Mouse (Mus musculus) hindbrain, embryonic 11.5 days (tissue): ENCODE data around the gene Napsa. TPM values are rescaled to one million over a fixed set of nuclear protein-coding genes. Genes with fewer than 3 reads are reported as not detected.

ENCODE experiments used
- ATAC-seq: fragments of 200-750 bp; cut with Nextera tagmentation; 2 replicates; pipeline ENCODE4 v1.8.0; 2017; ENCODE audit warnings: mild to moderate bottlenecking, moderate TSS enrichment, moderate library complexity; ENCODE audit not compliant: low FRiP score
- DNase-seq: peaks from one replicate; pipeline ENCODE4 v3.0.0-alpha.2; 2015; ENCODE audit warnings: low spot score
- H3K27ac ChIP-seq: fragments of 300-500 bp; sonication (generic); 2 replicates; pipeline ENCODE4 v1.5.1; 2014; ENCODE audit warnings: mild to moderate bottlenecking, low read depth, low read length
- H3K27me3 ChIP-seq: fragments of 300-500 bp; sonication (generic); 2 replicates; pipeline ENCODE4 v1.6.1; 2014; ENCODE audit warnings: mild to moderate bottlenecking, low read length, moderate library complexity, mixed read lengths; ENCODE audit not compliant: control insufficient read depth, insufficient read depth
- H3K36me3 ChIP-seq: fragments of 300-500 bp; sonication (generic); 2 replicates; pipeline ENCODE4 v1.6.1; 2014; ENCODE audit warnings: mild to moderate bottlenecking, low read length, moderate library complexity, mixed read lengths; ENCODE audit not compliant: control insufficient read depth, insufficient read depth
- H3K4me1 ChIP-seq: fragments of 300-500 bp; sonication (generic); replicated peaks from 2 replicates; pipeline ENCODE4 v1.6.1; 2014; ENCODE audit warnings: low read length, mixed read lengths; ENCODE audit not compliant: control insufficient read depth, insufficient read depth
- H3K4me2 ChIP-seq: fragments of 300-500 bp; sonication (generic); replicated peaks from 2 replicates; pipeline ENCODE4 v1.6.1; 2014; ENCODE audit warnings: mild to moderate bottlenecking, low read depth, low read length
- H3K4me3 ChIP-seq: fragments of 300-500 bp; sonication (generic); 2 replicates; pipeline ENCODE4 v1.5.1; 2014; ENCODE audit warnings: low read depth, low read length
- H3K9ac ChIP-seq: fragments of 300-500 bp; sonication (generic); 2 replicates; pipeline ENCODE4 v1.6.1; 2014; ENCODE audit warnings: low read depth, low read length
- H3K9me3 ChIP-seq: fragments of 300-500 bp; sonication (generic); 2 replicates; pipeline ENCODE4 v1.6.1; 2016; ENCODE audit warnings: low read length; ENCODE audit not compliant: control insufficient read depth
- WGBS: fragments of 180-500 bp; shearing (Covaris S2); extraction: QIAGEN DNeasy Blood & Tissue Kit; methylation state at CpG from one replicate; pipeline ENCODE4 v1.1.7; 2014; 5-methylcytosine and 5-hydroxymethylcytosine counted together
- polyA plus RNA-seq: library from polyadenylated mRNA; unstranded; fragments of >200 nt; fragmentation: Nextera tagmentation; extraction: Ambion mirVana; gene quantifications from 2 replicates; pipeline ENCODE4 v1.2.1, GENCODE M21; 2014

Gene Napsa
- polyA plus RNA-seq, 1 experiment from 2014 or later: 0.28 TPM

DNA sequence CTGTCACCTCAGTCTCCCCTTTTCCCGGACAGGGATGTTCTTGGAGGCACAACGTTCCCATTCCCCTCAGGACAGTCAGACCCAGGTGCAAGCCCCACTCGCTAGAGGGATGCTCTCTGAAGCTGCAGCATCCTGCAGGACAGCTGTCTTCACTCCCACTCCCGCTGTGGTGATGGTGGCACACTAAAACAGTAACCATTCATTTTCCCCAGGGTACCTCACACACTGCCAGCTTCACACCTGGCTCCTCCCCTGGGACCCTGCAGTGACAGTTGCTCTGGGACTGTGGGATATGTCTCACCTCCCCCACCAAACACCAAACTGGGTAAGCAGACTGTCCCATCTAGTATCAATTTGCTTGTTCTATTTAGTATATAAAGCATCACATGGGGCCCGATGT is 24.5 kb upstream of the Napsa start:
- H3K4me2 ChIP-seq: peak overlapping the region; percentile 86
- H3K9me3 ChIP-seq: no peaks in the 10 kb centered on the region
- peaks cover 6% of the 10 kb centered on the region; the same call in 1 of the 2 replicates for H3K4me1 ChIP-seq
- peak overlapping the region; percentile 51 for H3K9ac ChIP-seq
- H3K27ac ChIP-seq: no peak overlapping the region
- no peak for ATAC-seq
- peaks cover 6% of the 10 kb centered on the region; the same call in 1 of the 2 replicates for H3K36me3 ChIP-seq
- DNase-seq: no peak
- H3K27me3 ChIP-seq: no peaks in the 10 kb centered on the region
- H3K4me3 ChIP-seq: peak overlapping the region; percentile 53
- 24% methylated on average over 5 of the region's 5 CpGs for WGBS

DNA sequence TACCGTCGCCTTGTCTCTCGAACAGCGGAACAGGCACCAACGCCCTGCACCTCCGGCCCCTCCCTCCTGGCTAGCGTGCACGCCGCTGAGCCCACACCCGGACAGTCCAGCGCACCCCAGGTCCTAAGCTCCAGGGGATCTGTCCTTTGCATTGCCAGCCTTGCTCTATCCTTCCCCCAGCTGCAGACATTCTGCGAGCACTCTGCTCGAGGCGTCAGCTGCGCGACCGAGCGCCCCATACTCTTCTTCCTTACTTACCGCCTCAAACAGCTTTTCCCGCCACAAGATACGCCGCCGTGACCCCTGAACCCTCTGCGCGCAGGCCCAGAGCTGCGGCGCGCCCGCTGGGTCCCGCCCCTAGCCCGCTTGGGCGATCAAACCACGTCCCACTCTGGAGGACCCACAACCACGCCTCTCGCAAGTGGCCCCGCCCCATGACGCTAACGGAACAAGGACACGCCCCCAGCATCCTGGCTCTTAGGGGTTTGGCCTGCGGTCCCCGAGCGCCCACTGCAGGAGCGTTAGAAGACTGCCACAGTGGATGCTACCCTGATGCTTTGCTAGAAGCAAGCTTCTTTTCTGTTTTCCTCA is 23.6 kb upstream of the Napsa start, which contains the start of gene Pold1:
Gene Pold1, minus strand, starts transcription at position 353 of the 591 bp plus-strand sequence.
- peak; percentile 100 for DNase-seq
- H3K9ac ChIP-seq: peak within 1 kb of the TSS; percentile 51
- peaks cover 6% of the 10 kb centered on the region; the same call in 1 of the 2 replicates for H3K36me3 ChIP-seq
- H3K27me3 ChIP-seq: no peaks in the 10 kb centered on the region
- ATAC-seq: peak; percentile 90
- H3K27ac ChIP-seq: peak within 1 kb of the TSS; percentile 31
- H3K4me2 ChIP-seq: peak within 1 kb of the TSS; percentile 86
- no peaks in the 10 kb centered on the region for H3K9me3 ChIP-seq
- peak within 1 kb of the TSS; percentile 53 for H3K4me3 ChIP-seq
- under 1% methylated on average over 43 of the region's 43 CpGs for WGBS
- H3K4me1 ChIP-seq: peaks cover 7% of the 10 kb centered on the region; the same call in 1 of the 2 replicates

DNA sequence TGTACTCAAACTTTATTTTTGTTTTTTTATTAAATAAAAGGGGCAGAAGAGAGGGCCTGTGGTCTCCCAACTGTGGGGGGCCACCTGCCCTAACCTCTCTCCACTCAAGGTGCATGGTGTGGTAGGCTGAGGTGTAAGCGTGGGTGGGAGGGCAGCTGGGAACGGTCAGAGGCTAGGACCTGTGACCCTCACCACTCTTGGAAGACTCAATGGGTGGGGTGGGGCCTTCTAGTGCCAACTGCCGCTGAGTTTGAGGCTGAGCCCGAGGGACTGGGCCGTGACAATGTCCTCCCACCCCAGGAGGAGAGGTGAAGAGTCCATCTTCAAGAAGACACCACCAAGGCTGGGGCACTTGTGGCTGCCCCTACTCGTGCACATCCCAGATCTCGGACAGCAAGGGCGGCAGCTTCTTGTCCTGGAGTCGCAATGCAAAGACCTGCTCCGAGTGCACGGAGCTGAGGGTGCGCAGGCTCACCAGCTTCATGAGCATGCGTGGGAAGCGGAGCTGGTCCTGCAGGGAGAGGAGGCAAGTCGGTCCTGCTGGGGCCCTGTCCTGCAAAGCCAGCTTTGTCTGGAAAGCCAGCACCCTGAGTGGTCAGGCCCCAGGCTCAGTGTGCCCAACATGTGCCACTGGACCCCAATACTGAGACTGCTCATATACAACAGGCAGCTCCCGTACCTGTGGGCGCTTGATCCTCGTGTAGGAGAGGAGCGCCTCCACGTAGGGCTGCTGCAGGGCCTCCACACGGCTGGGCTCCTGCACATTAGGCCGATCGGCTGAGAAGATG is 22.4 kb upstream of the Napsa start:
- Histone ChIP-seq H3K4me1 (peaks cover 7% of the 10 kb centered on the region; the same call in 1 of the 2 replicates), H3K27me3 (no peaks in the 10 kb centered on the region), H3K4me2 (no peak overlapping the region), H3K9ac (no peak overlapping the region), H3K9me3 (no peaks in the 10 kb centered on the region), H3K36me3 (peaks cover 6% of the 10 kb centered on the region; the same call in 1 of the 2 replicates), H3K27ac (no peak overlapping the region), H3K4me3 (no peak overlapping the region)
- DNase-seq (no peak), ATAC-seq (no peak)
- WGBS: 96% methylated on average over 23 of the region's 23 CpGs

DNA sequence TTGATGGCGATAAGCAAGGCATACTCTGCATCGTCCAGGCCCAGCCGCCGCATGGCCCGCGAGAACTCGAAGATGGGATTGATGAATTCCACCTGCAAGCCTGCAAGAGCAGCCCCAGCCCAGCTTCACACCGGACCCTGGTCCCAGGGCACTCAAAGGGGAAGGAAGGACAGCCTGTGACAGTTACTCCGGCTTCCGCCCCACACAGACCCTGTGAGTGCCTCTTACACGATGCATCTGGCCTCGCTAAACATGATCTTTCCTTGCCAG is 21.8 kb upstream of the Napsa start:
- no peaks in the 10 kb centered on the region for H3K27me3 ChIP-seq
- H3K4me2 ChIP-seq: no peak overlapping the region
- ATAC-seq (no peak), DNase-seq (no peak)
- H3K4me1 ChIP-seq: peaks cover 7% of the 10 kb centered on the region; the same call in 1 of the 2 replicates
- no peak overlapping the region for H3K4me3 ChIP-seq
- no peak overlapping the region for H3K9ac ChIP-seq
- H3K27ac ChIP-seq: no peak overlapping the region
- 96% methylated on average over 12 of the region's 12 CpGs for WGBS
- no peaks in the 10 kb centered on the region for H3K9me3 ChIP-seq
- H3K36me3 ChIP-seq: peaks cover 6% of the 10 kb centered on the region; the same call in 1 of the 2 replicates

DNA sequence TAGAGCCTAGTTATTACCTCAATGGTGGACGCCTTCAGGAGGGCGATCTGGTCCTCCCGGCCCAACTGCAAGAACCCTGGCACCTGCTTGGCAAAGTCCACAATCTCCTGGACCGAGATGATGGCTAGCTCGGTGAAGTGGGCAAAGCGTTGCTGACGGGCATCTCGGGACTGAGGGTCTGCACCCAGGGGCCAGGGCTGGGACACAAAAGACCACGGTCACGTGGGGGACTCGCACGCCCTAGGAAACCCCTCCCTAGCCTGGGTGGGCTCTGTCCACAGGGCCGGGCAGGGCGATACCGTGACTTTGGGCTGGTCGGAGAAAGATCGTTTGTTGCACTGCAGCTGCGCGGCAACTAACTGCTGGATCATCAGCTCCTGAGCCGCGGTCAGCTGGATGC is 20.9 kb upstream of the Napsa start:
- ATAC-seq: no peak
- 95% methylated on average over 21 of the region's 21 CpGs for WGBS
- H3K4me1 ChIP-seq: peaks cover 7% of the 10 kb centered on the region; the same call in 1 of the 2 replicates
- H3K36me3 ChIP-seq: peaks cover 6% of the 10 kb centered on the region; the same call in 1 of the 2 replicates
- H3K4me2 ChIP-seq: no peak overlapping the region
- DNase-seq: no peak
- no peaks in the 10 kb centered on the region for H3K9me3 ChIP-seq
- no peak overlapping the region for H3K9ac ChIP-seq
- H3K27me3 ChIP-seq: no peaks in the 10 kb centered on the region
- no peak overlapping the region for H3K27ac ChIP-seq
- H3K4me3 ChIP-seq: no peak overlapping the region

DNA sequence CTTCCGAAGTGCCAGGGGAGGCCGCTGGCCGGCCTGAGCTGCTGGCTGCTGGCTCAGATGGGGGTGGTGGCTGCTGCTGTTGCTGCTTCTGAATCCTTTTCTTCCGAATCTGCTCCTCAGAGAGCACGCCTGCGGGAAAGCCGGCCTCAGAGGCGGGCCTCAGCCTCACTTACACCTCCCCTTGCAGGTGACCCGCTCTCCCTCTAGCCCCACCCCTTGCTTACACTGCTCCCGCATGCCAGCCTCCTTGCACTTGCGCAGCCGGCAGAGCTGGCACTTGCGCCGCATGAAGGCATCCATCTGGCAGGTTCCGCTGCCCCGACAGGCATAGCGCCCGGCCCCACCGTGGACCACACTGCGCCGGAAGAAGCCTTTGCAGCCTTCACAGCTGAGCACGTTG is 20.4 kb upstream of the Napsa start:
- Histone ChIP-seq H3K4me3 (no peak overlapping the region), H3K27me3 (no peaks in the 10 kb centered on the region), H3K4me2 (no peak overlapping the region), H3K9me3 (no peaks in the 10 kb centered on the region), H3K27ac (no peak overlapping the region), H3K9ac (no peak overlapping the region), H3K36me3 (peaks cover 6% of the 10 kb centered on the region; the same call in 1 of the 2 replicates), H3K4me1 (peaks cover 7% of the 10 kb centered on the region; the same call in 1 of the 2 replicates)
- 73% methylated on average over 22 of the region's 22 CpGs for WGBS
- ATAC-seq: no peak
- no peak for DNase-seq

DNA sequence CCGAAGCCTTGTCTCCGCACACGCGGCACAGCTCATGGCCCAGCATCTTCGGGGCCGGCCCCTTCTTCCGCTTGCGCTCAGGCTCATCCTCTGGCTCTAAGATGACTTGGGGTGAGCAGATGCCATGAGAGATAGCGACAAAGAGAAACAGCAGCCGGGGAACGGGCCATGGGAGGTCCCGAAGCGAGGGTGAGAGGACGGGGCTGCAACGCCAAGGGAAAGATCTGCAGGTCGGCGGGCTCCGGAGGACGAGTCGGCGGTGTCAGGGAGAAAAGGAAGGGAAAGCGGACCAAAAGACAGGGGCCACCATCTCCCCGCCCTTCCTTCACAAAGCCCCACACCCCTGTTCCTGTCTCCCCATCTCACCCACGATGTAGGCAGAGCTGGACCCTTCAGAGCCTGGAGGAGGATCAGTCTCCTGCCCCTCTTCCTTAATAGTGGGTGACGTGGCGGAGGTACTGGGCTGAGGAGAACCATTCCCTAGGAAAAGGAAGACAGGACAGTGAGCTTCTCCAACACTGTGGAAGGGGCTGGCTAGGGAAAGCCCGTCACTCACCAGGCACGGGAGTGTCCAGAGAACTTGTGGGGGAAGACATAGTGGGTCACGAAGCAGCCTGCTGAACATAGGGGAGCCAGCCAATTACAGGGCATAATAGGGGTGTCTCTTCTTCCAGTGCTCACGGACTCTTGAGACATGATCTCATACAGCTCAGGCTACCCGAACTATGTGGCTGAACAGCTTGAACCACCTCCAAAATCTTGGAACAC is 19.9 kb upstream of the Napsa start:
- ATAC-seq (no peak; the same call in 1 of the 2 replicates), DNase-seq (no peak)
- Histone ChIP-seq H3K4me2 (peak overlapping the region; percentile 59; the same call in 1 of the 2 replicates), H3K27me3 (no peaks in the 10 kb centered on the region), H3K4me1 (peaks cover 7% of the 10 kb centered on the region; the same call in 1 of the 2 replicates), H3K4me3 (peak overlapping the region; percentile 78), H3K27ac (no peak overlapping the region), H3K9ac (no peak overlapping the region), H3K36me3 (peaks cover 6% of the 10 kb centered on the region; the same call in 1 of the 2 replicates), H3K9me3 (no peaks in the 10 kb centered on the region)
- WGBS: 86% methylated on average over 31 of the region's 31 CpGs

DNA sequence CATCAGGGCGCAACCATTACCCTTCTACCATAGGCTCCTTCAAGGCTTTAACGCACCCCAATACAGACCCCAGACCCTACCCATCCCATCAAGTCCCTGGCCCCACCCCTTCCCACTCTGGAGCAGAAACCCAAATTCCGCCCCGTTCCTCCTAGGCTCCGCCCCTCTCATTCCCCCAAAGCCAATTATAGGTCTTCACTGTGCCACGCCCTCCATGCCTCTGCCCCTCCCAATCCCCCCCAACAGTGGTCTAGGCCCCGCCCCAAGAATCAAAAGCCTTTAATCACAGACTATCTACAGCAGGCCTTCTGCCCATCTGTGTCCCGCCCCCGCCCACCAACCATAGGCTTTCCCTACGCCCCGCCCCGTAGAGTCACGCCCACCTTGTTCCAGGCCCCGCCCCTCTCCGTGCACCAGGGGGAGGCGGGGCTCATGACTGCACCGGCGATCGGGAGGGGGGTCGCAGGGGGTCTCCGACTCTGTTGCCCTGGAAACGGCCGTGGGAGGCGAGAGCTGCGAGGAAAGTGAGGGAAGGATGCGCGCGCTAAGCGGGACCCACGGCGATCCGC is 18.9 kb upstream of the Napsa start:
- peak overlapping the region; percentile 78 for H3K4me3 ChIP-seq
- WGBS: under 1% methylated on average over 32 of the region's 32 CpGs

More for the DNA sequence above, 18.9 kb upstream of the Napsa start:
- DNase-seq (peak; percentile 92), ATAC-seq (peak; percentile 84)
- no peaks in the 10 kb centered on the region for H3K9me3 ChIP-seq
- peaks cover 6% of the 10 kb centered on the region; the same call in 1 of the 2 replicates for H3K36me3 ChIP-seq
- H3K4me2 ChIP-seq: peak overlapping the region; percentile 59
- peaks cover 4% of the 10 kb centered on the region; the same call in 1 of the 2 replicates for H3K4me1 ChIP-seq
- H3K27me3 ChIP-seq: no peaks in the 10 kb centered on the region
- H3K27ac ChIP-seq: peak overlapping the region; percentile 84
- H3K9ac ChIP-seq: no peak overlapping the region
